Mouse (Mus musculus) MEL (cell line): ENCODE measurements around the gene Map3k19.

Experiments
- CHD2 ChIP-seq: IDR thresholded peaks from 2 replicates; pipeline ENCODE4 v1.6.1; 2011; ENCODE audit warnings: low read length, improper control_type of control experiment
- CTCF ChIP-seq, 3 experiments: IDR thresholded peaks in 2 of 3; conservative IDR thresholded peaks in 1 of 3; 2 replicates each; pipeline ENCODE4 v1.5.1; 2011 to 2012; ENCODE audit warnings: low read length in 3 of 3, low read depth in 2 of 3, mild to moderate bottlenecking in 2 of 3, improper control_type of control experiment in 1 of 3, inconsistent platforms in 1 of 3, mixed read lengths in 1 of 3, moderate library complexity in 1 of 3; ENCODE audit not compliant: control insufficient read depth in 1 of 3, insufficient read depth in 1 of 3, poor library complexity in 1 of 3, severe bottlenecking in 1 of 3
- JUND ChIP-seq: IDR thresholded peaks from 2 replicates; pipeline ENCODE4 v1.6.1; 2011; ENCODE audit warnings: low read depth, mild to moderate bottlenecking, improper control_type of control experiment, low read length
- MYC ChIP-seq: IDR thresholded peaks from 2 replicates; pipeline ENCODE4 v1.6.1; 2011; ENCODE audit warnings: low read depth, mild to moderate bottlenecking, low read length, improper control_type of control experiment, moderate library complexity
- POLR2A ChIP-seq, 2 experiments: IDR thresholded peaks; 2 replicates each; pipeline ENCODE4 v1.6.1; 2011 to 2012; ENCODE audit warnings: low read length in 2 of 2, mild to moderate bottlenecking in 2 of 2, control low read depth in 1 of 2, improper control_type of control experiment in 1 of 2, low read depth in 1 of 2, moderate library complexity in 1 of 2; ENCODE audit not compliant: control insufficient read depth in 1 of 2, insufficient read depth in 1 of 2, poor library complexity in 1 of 2
- RAD21 ChIP-seq: IDR thresholded peaks from 2 replicates; pipeline ENCODE4 v1.6.1; 2011; ENCODE audit warnings: mild to moderate bottlenecking, low read depth, low read length, improper control_type of control experiment
- TBP ChIP-seq: IDR thresholded peaks from 2 replicates; pipeline ENCODE4 v1.8.0; 2011; ENCODE audit warnings: low read depth, low read length, improper control_type of control experiment
- UBTF ChIP-seq: IDR thresholded peaks from 2 replicates; pipeline ENCODE4 v1.6.1; 2012; ENCODE audit warnings: low read depth, mild to moderate bottlenecking, inconsistent platforms, low read length, improper control_type of control experiment, moderate library complexity, borderline replicate concordance; ENCODE audit not compliant: insufficient read depth

- TF ChIP-seq MYC (no peak), POLR2A (IDR thresholded peaks at IDR 0.05; ENCODE audit: control insufficient read depth in 1 of 2, insufficient read depth in 1 of 2, low read depth in 1 of 2, low read length in 2 of 2, poor library complexity in 1 of 2) (no peak), CTCF (IDR thresholded peaks at IDR 0.05 in 2 of 3, conservative IDR thresholded peaks at IDR 0.05 in 1 of 3; ENCODE audit: control insufficient read depth in 1 of 3, insufficient read depth in 1 of 3, low read depth in 2 of 3, low read length in 3 of 3, poor library complexity in 1 of 3, severe bottlenecking in 1 of 3) (no peak), CHD2 (no peak), JUND (no peak), UBTF (no peak), TBP (no peak), RAD21 (no peak)
These were observed 58.5 kb downstream of the Map3k19 start for GRCm38 (mm10) chr1:127796341-127796740.
